Mouse (Mus musculus): ENCODE measurements around the gene Tppp2. TPM values are rescaled to one million over a fixed set of nuclear protein-coding genes. Genes with fewer than 3 reads are reported as not detected.
A peak's percentile ranks its signal among the peaks of the same experiment; 100 is the strongest.

The Tppp2 gene
- total and polyA plus RNA-seq, 3 experiments, result 0.16 TPM; not detected in 2

DNA sequence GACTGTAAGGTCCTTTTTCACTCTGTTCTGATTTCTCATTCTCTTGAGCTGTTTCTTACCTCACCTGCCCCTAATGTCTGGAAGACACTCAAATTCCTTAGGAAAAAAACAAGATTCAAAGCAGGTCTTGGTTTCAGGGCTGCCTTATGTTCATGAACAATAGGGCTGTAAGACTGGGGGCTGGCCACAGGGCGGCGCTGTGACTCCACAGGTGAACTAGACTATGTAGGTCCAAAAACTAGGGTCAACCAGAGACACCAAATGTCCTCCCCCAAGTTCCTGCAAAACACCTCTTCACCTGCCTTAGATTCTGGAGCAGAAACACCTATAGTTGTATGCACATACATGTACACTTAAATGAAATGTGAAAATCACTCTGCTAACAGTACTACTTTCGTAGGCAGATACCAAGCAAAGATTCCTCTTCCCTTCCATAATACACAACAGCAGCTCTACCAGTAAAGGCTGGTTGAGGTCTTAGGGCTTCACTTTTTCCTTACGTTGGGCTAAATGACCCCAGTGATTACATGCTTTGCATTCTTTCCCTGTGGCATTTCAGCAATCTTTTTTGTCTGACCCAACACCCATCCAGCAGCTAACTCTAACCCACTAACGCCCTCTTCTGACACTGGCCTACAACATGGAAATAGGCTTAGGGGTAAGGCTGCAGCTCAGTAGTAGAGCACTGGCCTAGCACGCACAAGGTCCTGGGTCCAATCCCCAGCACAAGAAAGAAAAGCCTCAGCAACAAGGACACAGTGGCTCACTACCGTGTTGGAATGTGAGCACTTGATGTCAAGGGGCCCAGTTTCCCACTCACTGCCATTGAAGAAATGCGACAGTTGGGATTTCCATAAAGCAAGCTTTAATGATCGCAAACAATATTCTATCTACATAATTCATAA lies 15.2 kb upstream of the Tppp2 start:
- peak; percentile 91 for TF ChIP-seq EP300 (IDR thresholded peaks at IDR 0.05; ENCODE audit: insufficient read depth, low read depth, low read length)
- no peak for TF ChIP-seq POLR2A (IDR thresholded peaks at IDR 0.05; ENCODE audit: insufficient read depth, low read depth, low read length)
- H3K79me2 ChIP-seq (replicated peaks; ENCODE audit: control insufficient read depth, insufficient read depth, low read length), result no peaks in the 10 kb centered on the region
- H3K9ac ChIP-seq (ENCODE audit: low read depth, low read length), result no peak overlapping the region
- no peaks in the 10 kb centered on the region for H3K27me3 ChIP-seq (ENCODE audit: control insufficient read depth, insufficient read depth, low read length)
- H3K4me1 ChIP-seq (ENCODE audit: control insufficient read depth, insufficient read depth, low read length), result 0 out of 2 replicates have a peak, but pooled peaks cover 2% of the 10 kb centered on the region
- WGBS, result 49% methylated on average over 9 of the region's 9 CpGs
- no peak overlapping the region for H3K4me3 ChIP-seq
- H3K27ac ChIP-seq, result no peak overlapping the region
- intact Hi-C loops (cut with DNase I), result loop anchor here (1.0 to 10.0 kb wide), 5 partner anchors 27 to 292 kb away; partner anchors contain the start of gene Supt16
- peak; percentile 74 to 88 for DNase-seq
- H3K36me3 ChIP-seq (ENCODE audit: control insufficient read depth, insufficient read depth, low read length), result peaks cover 2% of the 10 kb centered on the region; the same call in 1 of the 2 replicates

DNA sequence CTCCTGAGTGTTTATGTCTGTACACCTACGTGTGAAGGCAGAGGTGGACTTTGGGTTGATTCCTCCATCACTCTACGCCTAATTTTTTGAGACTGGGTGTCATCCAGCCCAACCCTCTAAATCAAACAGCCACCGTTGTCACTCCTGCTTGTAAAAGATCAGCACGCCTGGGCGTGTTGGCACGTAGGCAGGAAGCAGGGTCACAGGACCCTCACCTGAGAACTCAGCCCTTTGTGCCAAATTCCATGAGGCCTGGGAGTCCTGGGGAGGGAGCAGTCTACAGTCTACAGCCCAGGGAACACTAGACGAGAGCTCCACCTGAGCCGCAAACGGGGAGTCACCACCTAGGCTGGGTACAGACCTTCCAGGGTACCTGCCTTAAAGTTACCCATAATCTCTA lies 14.4 kb upstream of the Tppp2 start:
- H3K4me3 ChIP-seq, result no peak overlapping the region
- intact Hi-C loops (cut with DNase I), result loop anchor here (1.0 to 10.0 kb wide), 4 partner anchors 27 to 291 kb away; partner anchors contain the start of gene Supt16
- WGBS, result 80% methylated on average over 9 of the region's 9 CpGs
- H3K36me3 ChIP-seq (ENCODE audit: control insufficient read depth, insufficient read depth, low read length), result peaks cover 2% of the 10 kb centered on the region; the same call in 1 of the 2 replicates
- H3K27ac ChIP-seq, result no peak overlapping the region
- no peaks in the 10 kb centered on the region for H3K79me2 ChIP-seq (replicated peaks; ENCODE audit: control insufficient read depth, insufficient read depth, low read length)
- no peak overlapping the region for H3K9ac ChIP-seq (ENCODE audit: low read depth, low read length)
- TF ChIP-seq POLR2A (IDR thresholded peaks at IDR 0.05; ENCODE audit: insufficient read depth, low read depth, low read length) (0 out of 2 replicates have a peak, but pooled peaks have one; percentile 37), EP300 (IDR thresholded peaks at IDR 0.05; ENCODE audit: insufficient read depth, low read depth, low read length) (no peak)
- no peak for DNase-seq
- no peaks in the 10 kb centered on the region for H3K27me3 ChIP-seq (ENCODE audit: control insufficient read depth, insufficient read depth, low read length)
- 0 out of 2 replicates have a peak, but pooled peaks cover 2% of the 10 kb centered on the region for H3K4me1 ChIP-seq (ENCODE audit: control insufficient read depth, insufficient read depth, low read length)

GRCm38 (mm10) chr14:51904706-51905105 lies 13.5 kb upstream of the Tppp2 start:
- Histone ChIP-seq H3K27me3 (ENCODE audit: control insufficient read depth, insufficient read depth, low read length) (no peaks in the 10 kb centered on the region), H3K79me2 (replicated peaks; ENCODE audit: control insufficient read depth, insufficient read depth, low read length) (no peaks in the 10 kb centered on the region), H3K27ac (no peak overlapping the region), H3K36me3 (ENCODE audit: control insufficient read depth, insufficient read depth, low read length) (peaks cover 2% of the 10 kb centered on the region; the same call in 1 of the 2 replicates), H3K4me1 (ENCODE audit: control insufficient read depth, insufficient read depth, low read length) (0 out of 2 replicates have a peak, but pooled peaks cover 2% of the 10 kb centered on the region), H3K9ac (ENCODE audit: low read depth, low read length) (no peak overlapping the region), H3K4me3 (no peak overlapping the region)
- intact Hi-C loops (cut with DNase I), result loop anchor here (5.0 to 10.0 kb wide), 2 partner anchors 38 to 290 kb away; partner anchors contain the start of gene Supt16
- no peak for DNase-seq
- TF ChIP-seq CTCF (IDR thresholded peaks at IDR 0.05), result peak; percentile 58
- TF ChIP-seq EP300 (IDR thresholded peaks at IDR 0.05; ENCODE audit: insufficient read depth, low read depth, low read length), result no peak
- WGBS, result 58% methylated on average over 7 of the region's 7 CpGs

DNA sequence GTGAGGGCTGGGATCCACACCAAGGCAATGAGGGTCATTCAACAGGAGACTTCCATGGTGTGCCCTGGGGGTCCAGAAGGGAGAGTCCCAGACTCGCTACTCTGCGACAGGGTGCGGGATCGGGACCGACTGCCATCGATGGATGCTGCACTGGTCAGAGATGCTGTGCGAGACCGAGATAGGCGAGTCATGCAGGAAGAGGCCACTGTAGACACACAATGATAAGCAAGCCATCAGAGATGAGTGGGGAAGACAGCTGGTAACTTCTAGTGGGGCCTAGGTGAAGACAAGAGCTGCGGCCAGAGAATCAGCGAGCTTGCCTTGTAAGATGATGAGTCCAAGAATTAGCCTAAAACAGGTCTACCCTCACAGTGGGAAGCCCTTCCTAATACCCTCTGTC lies 12.1 kb upstream of the Tppp2 start:
- no peak for DNase-seq
- Histone ChIP-seq H3K27me3 (ENCODE audit: control insufficient read depth, insufficient read depth, low read length) (no peaks in the 10 kb centered on the region), H3K79me2 (replicated peaks; ENCODE audit: control insufficient read depth, insufficient read depth, low read length) (no peaks in the 10 kb centered on the region), H3K4me3 (no peak overlapping the region), H3K36me3 (ENCODE audit: control insufficient read depth, insufficient read depth, low read length) (peaks cover 2% of the 10 kb centered on the region; the same call in 1 of the 2 replicates), H3K27ac (no peak overlapping the region), H3K9ac (ENCODE audit: low read depth, low read length) (no peak overlapping the region), H3K4me1 (ENCODE audit: control insufficient read depth, insufficient read depth, low read length) (0 out of 2 replicates have a peak, but pooled peaks cover 2% of the 10 kb centered on the region)
- WGBS, result 75% methylated on average over 11 of the region's 11 CpGs
- intact Hi-C loops (cut with DNase I), result loop anchor here (10.0 kb wide), 1 partner anchor 289 kb away; the partner anchor contains the start of gene Supt16
- TF ChIP-seq CTCF (IDR thresholded peaks at IDR 0.05), result no peak
- TF ChIP-seq POLR2A (IDR thresholded peaks at IDR 0.05; ENCODE audit: insufficient read depth, low read depth, low read length), result no peak
- TF ChIP-seq EP300 (IDR thresholded peaks at IDR 0.05; ENCODE audit: insufficient read depth, low read depth, low read length), result no peak

- 59% methylated on average over 10 of the region's 10 CpGs for WGBS
- Histone ChIP-seq H3K36me3 (ENCODE audit: control insufficient read depth, insufficient read depth, low read length) (peaks cover 2% of the 10 kb centered on the region; the same call in 1 of the 2 replicates), H3K9ac (ENCODE audit: low read depth, low read length) (no peak overlapping the region), H3K27ac (peak overlapping the region; percentile 99), H3K4me3 (peak overlapping the region; percentile 44; the same call in 1 of the 2 replicates), H3K27me3 (ENCODE audit: control insufficient read depth, insufficient read depth, low read length) (no peaks in the 10 kb centered on the region), H3K4me1 (ENCODE audit: control insufficient read depth, insufficient read depth, low read length) (peaks cover 9% of the 10 kb centered on the region), H3K79me2 (replicated peaks; ENCODE audit: control insufficient read depth, insufficient read depth, low read length) (no peaks in the 10 kb centered on the region)
- intact Hi-C loops (cut with DNase I), result no loop called here
- TF ChIP-seq CTCF (IDR thresholded peaks at IDR 0.05) (no peak), EP300 (IDR thresholded peaks at IDR 0.05; ENCODE audit: insufficient read depth, low read depth, low read length) (no peak)
- DNase-seq, result no peak
Observed at GRCm38 (mm10) chr14:51911301-51911700, 6.9 kb upstream of the Tppp2 start.

All from heart, adult 2 months (tissue).